Mouse (Mus musculus): Measurements from ENCODE around the gene Lypd6b.

DNA sequence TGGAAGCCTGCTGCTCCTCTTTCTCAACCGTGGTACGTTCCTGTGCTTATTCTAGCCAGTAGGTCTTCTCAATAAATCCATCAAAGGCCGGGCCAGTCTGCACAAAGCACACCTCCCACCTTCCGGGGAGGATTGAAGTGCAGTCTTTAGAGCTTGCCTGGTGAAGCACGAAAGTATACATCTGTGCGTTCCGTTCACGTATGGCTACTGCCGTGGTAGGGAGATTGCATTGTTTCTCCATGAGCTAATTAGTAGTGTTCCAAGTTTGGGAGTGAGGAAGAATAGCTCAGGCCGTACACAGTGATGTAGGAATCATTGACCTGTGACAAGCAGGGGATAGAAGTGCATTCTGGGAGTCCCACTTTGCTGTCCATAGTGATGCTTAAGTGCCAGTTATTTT is 130.0 kb downstream of the Lypd6b start:
- TF ChIP-seq CTCF (IDR thresholded peaks at IDR 0.05; ENCODE audit: extremely low read depth, insufficient read depth, low read length): no peak
- no peak for TF ChIP-seq POLR2A (IDR thresholded peaks at IDR 0.05; ENCODE audit: extremely low read depth, insufficient read depth, low read length)

All from cortical plate, adult 2 months (tissue).